Mouse (Mus musculus) stomach, postnatal 0 days (tissue): ENCODE measurements at regions not wholly inside any gene's neighbourhood (a gene's known extent, or its start where the extent isn't known, plus 50 kb on each side); places are given as distances from the start of the nearest gene placed in this dataset.
"Not testable (repeated sequence)": the region's sequence is repeated elsewhere in the genome, so short reads cannot be mapped to it uniquely, and the experiment has no call there.

Experiments used
- CTCF ChIP-seq: IDR thresholded peaks from 2 replicates; pipeline ENCODE4 v1.5.1; 2016; ENCODE audit warnings: antibody characterized with exemption, low read depth, mild to moderate bottlenecking, moderate library complexity
- EP300 ChIP-seq: optimal IDR thresholded peaks from 2 replicates; pipeline ENCODE3; 2016; ENCODE audit warnings: antibody characterized with exemption

- not testable (repeated sequence) for TF ChIP-seq EP300, CTCF
Measured at GRCm38 (mm10) chr14:53682679-53683078, 571.2 kb downstream of the Dad1 start.
